Mouse (Mus musculus): ENCODE measurements around the gene Nemp2. TPM values are rescaled to one million over a fixed set of nuclear protein-coding genes. Genes with fewer than 3 reads are reported as not detected.

Nemp2 gene
- total RNA-seq (2023) = 39.8 TPM

GRCm38 (mm10) chr1:52630248-52630936 lies at the start of gene Nemp2:
TSS of gene Nemp2 (plus strand) at chr1:52630703.

Other genes starting within 250 kb of the Nemp2 start
- 64.1 TPM for gene Nab1, start 130.0 kb upstream of the Nemp2 start, total RNA-seq (2023)
- 48.0 TPM for gene Mfsd6, start 96.8 kb downstream of the Nemp2 start, total RNA-seq (2023)
- gene Inpp1, start 187.0 kb downstream of the Nemp2 start, total RNA-seq (2023) = 66.1 TPM
- gene Hibch, start 214.2 kb downstream of the Nemp2 start, total RNA-seq (2023) = 16.9 TPM

Data from CD4-positive naive resting alpha-beta T cell, adult 76 days (primary cell).